Mouse (Mus musculus) macrophage (primary cell): ENCODE results near the gene Ap1m2. TPM values are rescaled to one million over a fixed set of nuclear protein-coding genes. Genes with fewer than 3 reads are reported as not detected.
"Not testable (repeated sequence)": the region's sequence is repeated elsewhere in the genome, so short reads cannot be mapped to it uniquely, and the experiment has no call there.

ENCODE experiments used
- H3K27ac ChIP-seq: fragments of 350-480 bp; formaldehyde crosslinking; 2 replicates; pipeline ENCODE4 v1.9.0; 2021
- H3K36me3 ChIP-seq: fragments of 350-480 bp; formaldehyde crosslinking; 2 replicates; pipeline ENCODE4 v1.9.0; 2021; ENCODE audit errors: inconsistent target
- H3K4me3 ChIP-seq: fragments of 350-480 bp; formaldehyde crosslinking; 2 replicates; pipeline ENCODE4 v1.9.0; 2021; ENCODE audit errors: inconsistent target
- H3K79me2 ChIP-seq: fragments of 350-480 bp; formaldehyde crosslinking; 2 replicates; pipeline ENCODE4 v1.9.0; 2021; ENCODE audit errors: inconsistent target
- WGBS: methylation state at CpG from one replicate; pipeline ENCODE4 v1.1.7; 2026; ENCODE audit warnings: inconsistent platforms; ENCODE audit not compliant: missing documents; 5-methylcytosine and 5-hydroxymethylcytosine counted together
- polyA plus RNA-seq: library from polyadenylated mRNA; stranded (reverse); fragments of 250-400 nt; gene quantifications from 3 replicates; pipeline ENCODE4 v1.2.4, GENCODE M21; 2018; ENCODE audit warnings: inconsistent platforms

Ap1m2 gene
- polyA plus RNA-seq, 1 experiment from 2014 or later = not detected

- WGBS = 54% methylated on average over 13 of the region's 13 CpGs
- peak overlapping the region; percentile 84 for H3K27ac ChIP-seq
- peak overlapping the region; percentile 61 for H3K4me3 ChIP-seq
These were observed 23.5 kb downstream of the Ap1m2 start for GRCm38 (mm10) chr9:21288404-21289336.

GRCm38 (mm10) chr9:21287571-21288402, 24.4 kb downstream of the Ap1m2 start, which contains the start of gene Kri1:
Gene Kri1 (minus strand): TSS chr9:21287969.
- Histone ChIP-seq H3K36me3 (peaks cover 21% of the 10 kb centered on the region), H3K4me3 (peak within 1 kb of the TSS; percentile 73), H3K79me2 (peaks cover 51% of the 10 kb centered on the region), H3K27ac (peak within 1 kb of the TSS; percentile 85)
- WGBS = 0% methylated on average over 57 of the region's 59 CpGs

More at GRCm38 (mm10) chr9:21288404-21289336, 23.5 kb downstream of the Ap1m2 start:
- Histone ChIP-seq H3K79me2 (peaks cover 51% of the 10 kb centered on the region), H3K36me3 (peaks cover 19% of the 10 kb centered on the region)

GRCm38 (mm10) chr9:21286753-21287152, 25.4 kb downstream of the Ap1m2 start:
- peak overlapping the region; percentile 85 for H3K27ac ChIP-seq
- WGBS = 0% methylated on average over 3 of the region's 3 CpGs
- peak overlapping the region; percentile 73 for H3K4me3 ChIP-seq
- peaks cover 51% of the 10 kb centered on the region for H3K79me2 ChIP-seq
- H3K36me3 ChIP-seq = peaks cover 26% of the 10 kb centered on the region

- peaks cover 51% of the 10 kb centered on the region for H3K36me3 ChIP-seq
- H3K79me2 ChIP-seq = peaks cover 32% of the 10 kb centered on the region
- no peak overlapping the region for H3K27ac ChIP-seq
- 88% methylated on average over 3 of the region's 3 CpGs for WGBS
- no peak overlapping the region for H3K4me3 ChIP-seq
These were observed 28.1 kb downstream of the Ap1m2 start for GRCm38 (mm10) chr9:21283994-21284393.

- Histone ChIP-seq H3K36me3 (peaks cover 55% of the 10 kb centered on the region), H3K79me2 (peaks cover 28% of the 10 kb centered on the region), H3K27ac (no peak overlapping the region), H3K4me3 (no peak overlapping the region)
- 94% methylated on average over 3 of the region's 5 CpGs for WGBS
These were observed 28.5 kb downstream of the Ap1m2 start for GRCm38 (mm10) chr9:21283591-21283990.

GRCm38 (mm10) chr9:21277776-21278175, 34.4 kb downstream of the Ap1m2 start:
- 94% methylated on average over 5 of the region's 5 CpGs for WGBS
- Histone ChIP-seq H3K36me3 (peaks cover 92% of the 10 kb centered on the region), H3K27ac (no peak overlapping the region), H3K79me2 (no peaks in the 10 kb centered on the region), H3K4me3 (no peak overlapping the region)

- Histone ChIP-seq H3K4me3 (no peak overlapping the region), H3K36me3 (peaks cover 97% of the 10 kb centered on the region), H3K27ac (no peak overlapping the region), H3K79me2 (no peaks in the 10 kb centered on the region)
- WGBS = 85% methylated on average over 8 of the region's 8 CpGs
These were observed 35.8 kb downstream of the Ap1m2 start for GRCm38 (mm10) chr9:21276307-21276706.

- Histone ChIP-seq H3K4me3 (no peak overlapping the region), H3K36me3 (peaks cover 97% of the 10 kb centered on the region), H3K27ac (no peak overlapping the region), H3K79me2 (no peaks in the 10 kb centered on the region)
- 92% methylated on average over 12 of the region's 12 CpGs for WGBS
These were observed 36.4 kb downstream of the Ap1m2 start for GRCm38 (mm10) chr9:21275727-21276126.

- 88% methylated on average over 7 of the region's 7 CpGs for WGBS
- H3K27ac ChIP-seq = no peak overlapping the region
- H3K36me3 ChIP-seq = peaks cover 99% of the 10 kb centered on the region
- no peaks in the 10 kb centered on the region for H3K79me2 ChIP-seq
- no peak overlapping the region for H3K4me3 ChIP-seq
These were observed 37.0 kb downstream of the Ap1m2 start for GRCm38 (mm10) chr9:21275013-21275710.

GRCm38 (mm10) chr9:21274336-21274735, 37.8 kb downstream of the Ap1m2 start:
- 98% methylated on average over 3 of the region's 3 CpGs for WGBS
- Histone ChIP-seq H3K4me3 (no peak overlapping the region), H3K79me2 (no peaks in the 10 kb centered on the region), H3K36me3 (peaks cover 99% of the 10 kb centered on the region), H3K27ac (no peak overlapping the region)

GRCm38 (mm10) chr9:21273520-21274228, 38.5 kb downstream of the Ap1m2 start:
- Histone ChIP-seq H3K4me3 (no peak overlapping the region), H3K36me3 (peaks cover 97% of the 10 kb centered on the region), H3K27ac (no peak overlapping the region), H3K79me2 (no peaks in the 10 kb centered on the region)
- WGBS = 95% methylated on average over 7 of the region's 7 CpGs

GRCm38 (mm10) chr9:21273094-21273493, 39.0 kb downstream of the Ap1m2 start:
- Histone ChIP-seq H3K36me3 (peaks cover 97% of the 10 kb centered on the region), H3K27ac (no peak overlapping the region), H3K79me2 (no peaks in the 10 kb centered on the region), H3K4me3 (no peak overlapping the region)
- 88% methylated on average over 8 of the region's 8 CpGs for WGBS

GRCm38 (mm10) chr9:21272391-21272790, 39.7 kb downstream of the Ap1m2 start:
- Histone ChIP-seq H3K27ac (no peak overlapping the region), H3K36me3 (peaks cover 94% of the 10 kb centered on the region), H3K79me2 (no peaks in the 10 kb centered on the region; the same call in 1 of the 2 replicates), H3K4me3 (no peak overlapping the region)
- 90% methylated on average over 7 of the region's 9 CpGs for WGBS

- WGBS = 87% methylated on average over 5 of the region's 5 CpGs
- not testable (repeated sequence) for H3K4me3 ChIP-seq, H3K27ac ChIP-seq
- Histone ChIP-seq H3K79me2 (peaks cover 20% of the 10 kb centered on the region), H3K36me3 (peaks cover 66% of the 10 kb centered on the region)
These were observed 42.5 kb downstream of the Ap1m2 start for GRCm38 (mm10) chr9:21269590-21269989.
